Mouse (Mus musculus): ENCODE results near the gene Acp6. TPM values are rescaled to one million over a fixed set of nuclear protein-coding genes. Genes with fewer than 3 reads are reported as not detected.

The Acp6 gene
- polyA plus RNA-seq, 2 experiments from 2014 or later = 29.4 to 32.1 TPM

DNA sequence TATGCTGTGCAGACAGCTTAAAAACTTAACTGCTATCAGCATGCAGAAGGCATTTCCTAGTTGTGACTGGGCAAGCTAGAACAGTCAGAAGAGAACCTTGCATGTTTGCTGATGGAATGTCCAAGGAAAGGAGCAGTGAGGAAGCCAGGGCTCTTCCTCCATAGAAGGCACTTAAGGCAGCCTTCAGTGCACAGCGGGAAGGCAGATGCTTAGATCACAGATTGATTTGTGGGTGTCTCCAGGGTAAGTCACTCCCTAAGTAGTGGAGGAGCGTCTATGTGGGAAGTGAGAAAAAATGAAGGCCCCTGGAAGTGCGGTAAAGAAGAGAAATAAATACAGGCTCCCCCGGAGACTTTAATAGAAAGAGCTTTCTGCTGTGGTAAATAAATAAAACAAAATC lies 40.7 kb downstream of the Acp6 start:
- no peak for ATAC-seq

DNA sequence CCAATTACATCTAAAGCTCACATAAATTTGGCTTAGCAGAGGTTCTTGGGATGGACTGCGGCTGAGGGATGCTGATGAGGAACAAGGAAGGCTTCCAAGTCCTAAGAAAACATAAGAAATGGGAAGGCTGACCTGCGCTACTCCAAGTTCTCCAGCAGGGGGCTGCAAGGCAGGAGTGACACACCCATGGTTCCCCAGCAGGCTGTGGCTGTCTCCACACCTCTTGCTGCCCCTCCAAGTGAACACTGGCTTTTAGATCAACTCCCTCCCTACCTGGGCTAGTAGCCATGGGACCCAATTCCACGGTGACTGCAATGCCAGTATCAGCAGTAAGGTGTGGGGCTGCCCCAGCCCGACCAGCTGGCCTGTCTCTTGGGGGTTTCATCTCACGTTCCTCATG lies 43.4 kb downstream of the Acp6 start:
- peak; percentile 66 for ATAC-seq

DNA sequence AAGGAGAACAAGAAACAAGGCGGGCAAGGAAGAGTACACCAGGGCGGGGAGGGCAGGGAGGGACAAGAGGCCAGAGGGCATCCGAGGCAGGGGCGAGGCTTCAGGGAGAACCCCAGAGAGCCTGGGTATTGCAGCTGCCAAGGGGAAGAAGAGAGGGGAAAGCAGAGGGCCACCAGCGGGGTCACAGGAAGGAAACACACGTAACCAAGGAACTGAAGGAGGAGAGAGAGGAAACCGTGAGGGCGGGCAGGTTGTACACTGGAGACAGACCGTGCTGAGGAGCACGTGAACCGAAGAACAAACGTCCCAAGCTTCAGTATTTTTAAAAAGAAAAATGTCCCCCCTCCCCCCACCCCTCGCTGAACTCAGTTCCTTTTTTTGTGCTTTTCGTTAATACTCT lies 45.3 kb downstream of the Acp6 start:
- ATAC-seq = no peak

DNA sequence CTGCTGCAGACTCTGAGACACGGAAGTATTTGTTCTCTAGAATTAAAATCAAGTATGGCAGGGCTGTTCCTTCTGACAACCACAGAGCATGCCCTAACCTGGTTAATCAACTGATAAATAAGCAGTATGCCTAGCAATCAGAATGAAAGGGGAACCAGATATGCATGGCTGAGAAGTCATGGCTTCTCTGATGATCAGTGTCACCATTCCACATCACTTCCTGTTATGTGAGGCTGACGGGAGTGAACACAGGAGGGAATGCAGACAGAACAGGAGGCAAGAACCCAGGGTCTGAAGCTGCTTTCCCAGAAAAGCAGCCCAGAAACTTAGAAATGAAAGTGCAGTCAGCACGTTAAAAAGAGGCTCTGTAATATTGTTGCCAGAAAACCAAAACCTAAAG lies 47.9 kb downstream of the Acp6 start:
- ATAC-seq = no peak

DNA sequence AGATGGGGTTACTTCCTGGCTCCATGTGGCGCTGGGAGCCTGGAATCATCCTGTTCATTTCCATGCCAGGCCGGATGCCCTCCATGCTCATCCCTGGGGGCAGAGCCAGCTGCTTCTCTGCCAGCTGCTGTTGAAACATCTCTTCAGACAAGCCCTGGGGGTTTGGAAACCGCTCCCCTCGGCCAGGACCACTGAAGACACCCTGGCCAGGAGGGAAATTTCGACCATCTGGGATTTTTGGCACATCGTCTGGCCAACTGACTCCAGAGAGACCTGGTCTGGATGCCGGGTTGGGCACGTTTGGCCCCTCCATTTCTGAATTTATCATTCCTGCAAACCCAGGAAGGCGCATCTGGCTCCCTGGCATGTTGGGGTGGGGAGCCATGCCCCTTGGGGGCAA lies 50.8 kb downstream of the Acp6 start:
- ATAC-seq = no peak

DNA sequence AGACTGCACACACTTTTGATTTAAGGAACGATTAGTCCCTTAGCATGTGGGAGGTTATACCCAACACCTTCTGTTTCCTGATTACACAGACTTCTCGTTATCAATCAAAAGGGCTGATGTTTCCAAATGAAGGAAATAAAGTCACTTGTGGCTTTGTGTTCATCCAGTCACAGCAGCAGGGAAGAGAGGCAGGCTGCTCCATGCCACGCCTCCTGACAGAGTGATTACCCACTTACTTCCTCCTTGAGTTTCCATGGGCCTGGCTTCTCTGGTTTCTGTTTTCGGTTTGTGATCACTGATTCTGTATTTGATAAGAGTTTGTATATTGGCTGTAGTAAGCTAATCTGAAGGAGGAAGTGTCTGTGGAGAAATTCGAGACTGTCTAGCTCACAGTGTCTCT lies 52.6 kb downstream of the Acp6 start:
- peak; percentile 82 for ATAC-seq

DNA sequence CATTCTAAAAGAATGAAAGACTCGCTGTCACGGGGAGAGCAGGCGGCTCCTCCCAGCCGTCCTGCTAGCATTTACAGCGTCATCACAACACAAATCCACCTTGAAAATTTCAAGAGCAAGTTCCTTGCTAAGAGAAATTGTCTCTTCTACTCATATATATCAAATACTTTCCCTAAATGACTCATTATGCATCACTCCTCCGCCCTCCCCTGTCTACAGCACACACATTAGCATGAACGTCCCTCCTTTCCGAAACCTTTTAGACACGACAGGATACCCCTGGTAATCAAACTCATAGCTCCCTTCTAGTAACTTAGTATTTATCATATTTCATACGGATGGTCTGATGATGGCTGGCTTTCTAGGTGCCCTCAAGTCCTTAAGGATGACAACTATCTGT lies 55.3 kb downstream of the Acp6 start:
- peak; percentile 49 for ATAC-seq

DNA sequence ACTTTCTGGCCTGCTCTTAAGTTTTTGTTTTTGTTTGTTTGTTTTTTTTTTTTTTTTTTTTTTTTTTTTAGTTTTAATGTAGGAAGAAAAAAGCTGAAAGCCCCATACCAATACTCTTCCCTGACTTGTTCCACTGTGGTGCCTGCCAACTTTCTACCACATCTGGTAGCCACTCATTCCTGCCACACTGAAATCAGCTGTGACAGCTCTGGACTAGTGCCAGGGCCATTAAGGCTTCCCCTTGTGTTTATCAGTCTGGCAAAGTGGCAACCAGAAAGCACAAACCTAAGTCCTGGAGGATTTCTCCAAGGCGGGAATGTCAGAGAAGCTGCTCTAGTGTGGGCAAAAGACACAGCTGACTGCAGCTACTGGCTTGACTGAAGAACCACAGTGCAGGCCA lies 55.9 kb downstream of the Acp6 start:
- no peak for ATAC-seq

DNA sequence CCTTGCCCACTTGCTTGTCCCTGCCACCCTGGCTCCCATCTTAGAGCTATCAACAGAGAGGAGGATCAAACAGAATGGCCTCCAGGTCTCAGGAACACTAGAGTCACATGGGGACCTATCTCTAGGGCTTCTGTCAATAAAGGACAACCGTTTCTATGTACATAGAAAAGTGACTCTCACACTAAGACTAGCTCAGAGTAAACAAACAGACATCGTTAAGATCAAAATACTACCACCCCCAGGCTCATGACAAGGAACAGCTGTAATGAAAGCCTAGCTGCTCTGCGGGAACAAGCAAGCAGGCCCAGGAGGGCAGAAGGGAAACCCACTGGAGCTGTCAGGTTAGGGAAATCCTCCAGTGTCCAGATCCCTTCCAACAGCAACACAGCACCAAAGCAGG lies 56.9 kb downstream of the Acp6 start:
- ATAC-seq = no peak

DNA sequence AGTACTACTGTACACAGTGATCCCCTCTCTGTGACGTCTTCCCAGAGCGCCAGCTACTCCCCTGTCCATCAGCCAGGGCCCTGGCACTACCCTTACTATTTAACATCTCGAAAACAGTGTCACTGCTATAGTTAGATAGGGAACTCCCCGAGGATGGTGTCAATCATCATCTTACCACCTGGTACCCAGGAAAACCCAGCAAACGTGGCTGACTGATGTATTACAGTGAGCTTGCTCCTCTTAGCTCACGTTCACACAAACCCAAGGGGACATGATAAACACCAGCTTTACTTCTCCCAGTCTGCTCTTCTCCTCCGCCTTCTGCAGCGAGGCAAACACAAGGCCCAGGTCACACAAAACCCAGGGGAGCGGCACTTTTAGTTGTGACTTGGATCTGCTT lies 64.7 kb downstream of the Acp6 start:
- no peak for ATAC-seq

DNA sequence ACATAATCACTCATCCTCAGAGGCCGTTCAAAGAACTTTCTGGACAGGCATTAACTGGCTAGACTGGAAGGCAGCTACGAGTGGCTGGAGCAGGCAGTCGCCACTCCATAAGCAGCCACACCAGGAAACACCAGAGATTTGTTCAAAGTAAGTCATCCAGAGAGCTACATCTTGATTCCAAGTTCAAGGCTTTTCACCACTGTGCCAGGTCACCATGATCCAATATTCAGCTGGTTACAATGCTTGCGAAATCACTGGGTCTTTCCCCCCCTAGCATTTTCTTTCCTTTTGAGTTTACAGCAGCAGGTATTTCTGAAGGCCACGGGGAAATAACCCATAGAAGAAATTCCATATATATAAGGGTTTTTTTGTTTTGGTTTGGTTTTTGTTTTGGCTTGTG lies 66.7 kb downstream of the Acp6 start:
- no peak for ATAC-seq

DNA sequence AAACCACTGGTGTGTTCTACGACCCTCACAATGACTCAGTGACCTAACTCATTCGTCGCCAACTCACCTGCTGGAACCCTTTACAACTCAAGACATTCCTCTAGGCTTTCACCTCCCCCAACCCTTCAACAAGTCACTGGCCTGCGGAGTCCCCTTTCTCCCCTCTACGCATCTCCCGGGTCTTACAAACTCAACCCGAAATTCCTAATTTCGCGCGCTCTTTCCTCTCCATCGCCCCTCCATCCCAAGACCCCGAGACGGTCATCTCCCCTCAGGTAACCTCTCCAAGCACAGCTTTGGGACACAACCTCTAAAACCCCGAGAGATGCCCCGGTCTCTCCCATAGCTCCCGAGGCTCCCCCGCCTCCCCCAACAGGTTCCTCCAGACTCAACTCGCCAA lies 68.1 kb downstream of the Acp6 start:
- no peak for ATAC-seq

Other genes starting within 250 kb of the Acp6 start
- gene Gja8, start 232.8 kb upstream of the Acp6 start, polyA plus RNA-seq (2017; shearing (Covaris generic)) = under 1 TPM in 1 of 2 experiments, not detected in 1; 0.08 TPM
- gene Bcl9, start 139.1 kb downstream of the Acp6 start, polyA plus RNA-seq (2017; shearing (Covaris generic)) = 1 to 10 TPM; 2.7 to 3.2 TPM